Mouse (Mus musculus): Measurements from ENCODE around the gene Olfr148. TPM values are rescaled to one million over a fixed set of nuclear protein-coding genes. Genes with fewer than 3 reads are reported as not detected.

Gene Olfr148
- polyA plus RNA-seq, 1 experiment, result not detected

DNA sequence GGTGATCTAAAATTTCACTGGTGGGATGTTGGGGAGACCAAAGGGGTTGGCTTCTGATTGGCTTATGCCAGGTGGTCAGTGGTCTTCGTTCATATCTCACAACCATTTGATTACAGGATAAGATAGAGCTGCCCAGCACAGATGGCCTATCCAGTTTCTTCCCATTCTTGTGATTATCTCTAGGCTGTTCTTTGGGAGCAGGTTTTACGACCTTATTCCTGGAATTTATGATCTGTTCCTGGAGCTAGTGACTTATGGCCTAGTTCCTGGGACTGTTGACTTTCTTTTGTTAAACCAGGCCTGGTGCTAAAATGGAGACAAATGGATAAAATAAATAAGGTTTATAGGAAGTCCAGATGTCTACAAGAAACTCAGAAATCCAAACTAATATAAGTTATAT lies 14.3 kb downstream of the Olfr148 start:
- no peak for TF ChIP-seq CTCF (IDR thresholded peaks at IDR 0.05; ENCODE audit: low read depth, low read length)
- no peak for TF ChIP-seq POLR2A (IDR thresholded peaks at IDR 0.05; ENCODE audit: borderline replicate concordance, low read depth, low read length)

DNA sequence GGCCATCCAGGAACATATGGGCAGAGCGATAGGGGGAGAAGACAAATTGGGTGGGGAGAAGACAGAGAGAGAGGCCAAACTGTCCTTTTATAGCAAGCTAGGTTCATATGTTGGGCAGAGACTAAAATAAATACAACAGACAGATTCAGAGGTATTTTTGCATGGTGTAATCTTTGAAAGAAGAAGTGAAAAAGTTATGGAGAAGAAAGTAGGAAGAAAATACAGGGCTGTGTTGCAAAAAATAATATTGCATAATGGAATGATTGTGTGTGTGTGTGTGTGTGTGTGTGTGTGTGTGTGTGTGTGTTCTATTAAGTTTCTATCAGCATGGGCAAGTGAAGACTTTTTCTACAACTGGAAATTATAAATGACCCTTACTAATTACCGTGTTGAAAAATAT lies 18.6 kb downstream of the Olfr148 start:
- Histone ChIP-seq H3K4me1 (ENCODE audit: control insufficient read depth, insufficient read depth, low read length) (peaks cover 9% of the 10 kb centered on the region), H3K27ac (ENCODE audit: insufficient read depth, low read depth, low read length) (peak overlapping the region; percentile 50), H3K4me3 (ENCODE audit: insufficient read depth, low read length) (no peak overlapping the region)
- TF ChIP-seq CTCF (IDR thresholded peaks at IDR 0.05; ENCODE audit: low read depth, low read length) (no peak), POLR2A (IDR thresholded peaks at IDR 0.05; ENCODE audit: borderline replicate concordance, low read depth, low read length) (no peak)

More for the DNA sequence above, 14.3 kb downstream of the Olfr148 start:
- Histone ChIP-seq H3K4me3 (ENCODE audit: insufficient read depth, low read length) (no peak overlapping the region), H3K4me1 (ENCODE audit: control insufficient read depth, insufficient read depth, low read length) (peaks cover 9% of the 10 kb centered on the region), H3K27ac (ENCODE audit: insufficient read depth, low read depth, low read length) (no peak overlapping the region)

- Histone ChIP-seq H3K27ac (ENCODE audit: insufficient read depth, low read depth, low read length) (no peak overlapping the region), H3K4me1 (ENCODE audit: control insufficient read depth, insufficient read depth, low read length) (peaks cover 3% of the 10 kb centered on the region; the same call in 1 of the 2 replicates), H3K4me3 (ENCODE audit: insufficient read depth, low read length) (no peak overlapping the region)
- TF ChIP-seq POLR2A (IDR thresholded peaks at IDR 0.05; ENCODE audit: borderline replicate concordance, low read depth, low read length) (no peak), CTCF (IDR thresholded peaks at IDR 0.05; ENCODE audit: low read depth, low read length) (no peak)
Observed at GRCm38 (mm10) chr9:39633913-39634594, 23.6 kb downstream of the Olfr148 start.

DNA sequence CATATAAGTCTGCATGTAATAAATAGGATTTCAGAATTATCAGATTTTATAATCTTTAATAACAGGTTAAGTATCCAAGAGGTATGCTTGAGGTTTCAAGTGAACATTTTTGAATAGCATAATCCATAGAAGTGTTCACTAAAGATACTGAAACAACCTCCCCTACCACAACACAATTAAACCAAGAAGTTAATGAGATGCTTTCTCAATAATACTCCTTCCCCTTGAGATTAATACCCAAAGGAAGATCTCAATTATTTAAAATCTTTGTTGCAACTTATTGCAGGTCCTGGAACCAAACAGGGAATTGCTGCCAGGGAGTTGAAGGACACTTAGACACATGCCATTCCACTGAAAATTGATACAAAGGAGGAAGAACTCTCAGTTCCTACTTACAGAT lies 34.3 kb downstream of the Olfr148 start, which contains the start of gene Olfr961:
Olfr961 (plus strand) TSS at position 301 of the 400 bp plus-strand sequence.
- no peak for TF ChIP-seq CTCF (IDR thresholded peaks at IDR 0.05; ENCODE audit: low read depth, low read length)
- Histone ChIP-seq H3K4me3 (ENCODE audit: insufficient read depth, low read length) (no peak within 1 kb of the TSS), H3K4me1 (ENCODE audit: control insufficient read depth, insufficient read depth, low read length) (no peaks in the 10 kb centered on the region), H3K27ac (ENCODE audit: insufficient read depth, low read depth, low read length) (no peak within 1 kb of the TSS)

DNA sequence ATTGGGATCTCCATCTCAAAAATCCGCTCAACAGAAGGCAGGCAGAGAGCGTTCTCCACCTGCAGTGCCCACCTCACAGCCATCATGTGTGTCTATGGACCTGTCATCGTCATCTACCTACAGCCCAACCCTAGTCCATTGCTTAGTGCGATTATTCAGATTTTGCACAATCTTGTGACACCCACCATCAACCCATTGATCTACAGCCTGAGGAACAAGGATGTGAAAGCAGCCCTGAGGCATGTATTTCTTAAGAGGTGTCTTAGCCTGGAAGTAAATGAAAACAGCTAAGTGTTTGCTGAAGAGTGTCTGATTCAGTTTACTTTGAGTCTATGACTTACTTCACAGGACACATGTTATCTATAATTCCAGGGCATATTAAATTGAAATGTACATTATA lies 36.9 kb downstream of the Olfr148 start:
- no peak overlapping the region for H3K4me3 ChIP-seq (ENCODE audit: insufficient read depth, low read length)
- no peak overlapping the region for H3K27ac ChIP-seq (ENCODE audit: insufficient read depth, low read depth, low read length)
- no peak for TF ChIP-seq POLR2A (IDR thresholded peaks at IDR 0.05; ENCODE audit: borderline replicate concordance, low read depth, low read length)
- no peak for TF ChIP-seq CTCF (IDR thresholded peaks at IDR 0.05; ENCODE audit: low read depth, low read length)
- no peaks in the 10 kb centered on the region for H3K4me1 ChIP-seq (ENCODE audit: control insufficient read depth, insufficient read depth, low read length)

DNA sequence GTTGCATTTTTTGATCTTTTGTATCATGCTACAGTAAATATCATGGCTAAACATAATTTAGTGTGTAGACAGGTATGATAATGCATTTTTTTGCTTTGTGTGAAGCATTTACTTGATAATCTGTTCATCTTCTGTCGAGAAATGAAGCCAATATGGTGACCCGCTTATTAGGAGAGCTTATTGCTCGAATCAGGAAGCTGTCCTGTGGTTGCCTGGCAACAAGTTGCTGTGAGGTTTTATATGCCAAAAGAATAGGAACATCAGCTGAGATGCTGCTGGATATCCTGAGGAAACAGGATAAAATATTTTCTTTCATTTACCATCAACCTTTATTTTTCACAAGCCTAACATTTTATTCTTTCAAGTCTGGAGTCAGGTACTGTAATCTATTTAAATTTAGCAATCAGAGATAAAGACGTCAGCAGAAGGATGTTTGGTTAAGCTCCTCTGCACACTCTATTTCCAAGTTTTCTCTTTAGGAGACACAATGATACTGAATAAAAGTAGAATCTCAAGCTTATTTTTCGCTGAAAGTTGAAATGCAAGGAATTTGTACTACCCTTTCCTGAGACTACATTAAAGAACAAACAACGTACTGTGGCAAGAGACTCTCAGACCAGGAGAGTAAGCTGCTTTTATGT lies 44.4 kb downstream of the Olfr148 start:
- TF ChIP-seq CTCF (IDR thresholded peaks at IDR 0.05; ENCODE audit: low read depth, low read length) (no peak), POLR2A (IDR thresholded peaks at IDR 0.05; ENCODE audit: borderline replicate concordance, low read depth, low read length) (no peak)
- Histone ChIP-seq H3K4me3 (ENCODE audit: insufficient read depth, low read length) (no peak overlapping the region), H3K4me1 (ENCODE audit: control insufficient read depth, insufficient read depth, low read length) (no peaks in the 10 kb centered on the region), H3K27ac (ENCODE audit: insufficient read depth, low read depth, low read length) (no peak overlapping the region)

Other genes with a start within 250 kb of the Olfr148 start
- not detected in 2 replicates for gene Olfr951, start 223.2 kb upstream of the Olfr148 start, polyA plus RNA-seq (2012; ENCODE audit: insufficient read depth, insufficient read length, missing spikeins)
- gene Olfr952, start 183.5 kb upstream of the Olfr148 start, polyA plus RNA-seq (2012; ENCODE audit: insufficient read depth, insufficient read length, missing spikeins), result not detected in 2 replicates
- not detected in 2 replicates for gene Olfr954, start 154.0 kb upstream of the Olfr148 start, polyA plus RNA-seq (2012; ENCODE audit: insufficient read depth, insufficient read length, missing spikeins)
- gene Olfr955, start 138.7 kb upstream of the Olfr148 start, polyA plus RNA-seq (2012; ENCODE audit: insufficient read depth, insufficient read length, missing spikeins), result not detected in 2 replicates
- gene Olfr44, start 116.7 kb upstream of the Olfr148 start, polyA plus RNA-seq (2012; ENCODE audit: insufficient read depth, insufficient read length, missing spikeins), result not detected in 2 replicates
- not detected in 2 replicates for gene Olfr957, start 94.8 kb upstream of the Olfr148 start, polyA plus RNA-seq (2012; ENCODE audit: insufficient read depth, insufficient read length, missing spikeins)
- not detected in 2 replicates for gene Olfr958, start 56.6 kb upstream of the Olfr148 start, polyA plus RNA-seq (2012; ENCODE audit: insufficient read depth, insufficient read length, missing spikeins)
- not detected in 2 replicates for gene Olfr959, start 35.1 kb upstream of the Olfr148 start, polyA plus RNA-seq (2012; ENCODE audit: insufficient read depth, insufficient read length, missing spikeins)
- not detected in 2 replicates for gene AW551984, start 6.3 kb upstream of the Olfr148 start, polyA plus RNA-seq (2012; ENCODE audit: insufficient read depth, insufficient read length, missing spikeins)
- gene Olfr960, start 10.7 kb downstream of the Olfr148 start, polyA plus RNA-seq (2012; ENCODE audit: insufficient read depth, insufficient read length, missing spikeins), result not detected in 2 replicates
- gene Olfr961, start 34.4 kb downstream of the Olfr148 start, polyA plus RNA-seq (2012; ENCODE audit: insufficient read depth, insufficient read length, missing spikeins), result not detected in 2 replicates
- not detected in 2 replicates for gene Olfr963, start 56.5 kb downstream of the Olfr148 start, polyA plus RNA-seq (2012; ENCODE audit: insufficient read depth, insufficient read length, missing spikeins)
- gene Olfr149, start 96.5 kb downstream of the Olfr148 start, polyA plus RNA-seq (2012; ENCODE audit: insufficient read depth, insufficient read length, missing spikeins), result 0.28 TPM in 1 of 2 replicates, not detected in the other
- gene Olfr965, start 100.7 kb downstream of the Olfr148 start, polyA plus RNA-seq (2012; ENCODE audit: insufficient read depth, insufficient read length, missing spikeins), result not detected in 2 replicates
- gene Olfr150, start 120.3 kb downstream of the Olfr148 start, polyA plus RNA-seq (2012; ENCODE audit: insufficient read depth, insufficient read length, missing spikeins), result not detected in 2 replicates
- gene Olfr967, start 135.6 kb downstream of the Olfr148 start, polyA plus RNA-seq (2012; ENCODE audit: insufficient read depth, insufficient read length, missing spikeins), result not detected in 2 replicates
- gene Olfr968, start 172.6 kb downstream of the Olfr148 start, polyA plus RNA-seq (2012; ENCODE audit: insufficient read depth, insufficient read length, missing spikeins), result not detected in 2 replicates
- gene Olfr969, start 180.3 kb downstream of the Olfr148 start, polyA plus RNA-seq (2012; ENCODE audit: insufficient read depth, insufficient read length, missing spikeins), result not detected in 2 replicates
- gene Olfr970, start 198.2 kb downstream of the Olfr148 start, polyA plus RNA-seq (2012; ENCODE audit: insufficient read depth, insufficient read length, missing spikeins), result not detected in 2 replicates
- gene Olfr971, start 226.2 kb downstream of the Olfr148 start, polyA plus RNA-seq (2012; ENCODE audit: insufficient read depth, insufficient read length, missing spikeins), result not detected in 2 replicates

Data from bone marrow macrophage, adult 2 months (primary cell).